Mouse (Mus musculus) layer of hippocampus, adult 8-10 months (tissue): ENCODE data around the gene Actc1. TPM values are rescaled to one million over a fixed set of nuclear protein-coding genes. Genes with fewer than 3 reads are reported as not detected.
A peak's percentile ranks its signal among the peaks of the same experiment; 100 is the strongest.

Experiments
- DNase-seq, 2 experiments: peaks; one replicate each; pipeline ENCODE4 v3.0.0; 2022; ENCODE audit warnings: low spot score in 2 of 2
- total RNA-seq, 4 experiments: library from RNA; stranded (reverse); gene quantifications; 2 replicates each; pipeline ENCODE4 v1.2.4; 2022

Gene Actc1
- total RNA-seq, 4 experiments from 2014 or later = 1.6 TPM; not detected in 3

- no peak for DNase-seq
Observed at GRCm38 (mm10) chr2:114051111-114051870, 2.1 kb downstream of the Actc1 start.

GRCm38 (mm10) chr2:114050150-114050549 lies 3.2 kb downstream of the Actc1 start:
- no peak for DNase-seq

DNA sequence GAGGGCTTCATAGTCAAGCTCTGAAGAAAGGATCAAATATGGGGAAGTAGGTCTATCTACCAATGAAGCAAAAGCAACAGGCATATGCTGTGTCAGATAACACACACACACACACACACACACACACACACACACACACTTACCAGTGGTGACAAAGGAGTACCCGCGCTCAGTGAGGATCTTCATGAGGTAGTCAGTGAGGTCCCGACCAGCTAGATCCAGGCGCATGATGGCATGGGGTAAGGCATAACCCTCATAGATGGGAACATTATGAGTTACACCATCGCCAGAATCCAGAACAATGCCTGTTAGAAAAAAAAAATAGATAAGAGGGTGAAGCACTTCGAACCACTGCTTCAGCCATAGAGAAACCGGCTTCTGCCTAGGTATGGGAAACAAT lies 4.0 kb downstream of the Actc1 start:
- DNase-seq = no peak

DNA sequence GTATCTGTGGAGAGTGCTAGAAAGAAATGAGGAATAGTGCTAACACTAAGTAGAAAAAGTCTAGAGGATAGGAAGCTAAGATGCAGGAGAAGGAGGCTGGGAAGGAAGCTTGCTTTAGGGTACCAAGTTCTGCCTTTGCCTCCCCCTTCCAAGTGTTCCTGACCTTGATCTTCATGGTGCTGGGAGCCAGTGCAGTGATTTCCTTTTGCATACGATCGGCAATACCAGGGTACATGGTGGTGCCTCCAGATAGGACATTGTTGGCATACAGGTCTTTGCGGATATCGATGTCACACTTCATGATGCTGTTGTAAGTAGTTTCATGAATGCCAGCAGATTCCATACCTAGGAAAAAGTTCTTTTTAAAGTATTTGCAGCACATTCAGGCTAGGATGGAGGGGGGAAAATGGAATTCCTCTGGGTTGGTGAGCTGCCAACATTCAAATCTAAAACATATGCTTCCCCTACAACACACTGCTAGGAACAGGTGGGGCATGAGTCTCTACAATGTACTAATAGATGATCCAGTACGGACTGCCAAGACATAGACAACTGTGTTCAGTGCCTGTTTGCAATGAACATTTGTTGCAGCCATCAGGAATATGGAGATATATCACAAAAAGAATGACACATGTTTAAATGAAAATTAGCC lies 5.3 kb downstream of the Actc1 start:
- DNase-seq = peak in 1 of 2 experiments; percentile 13

DNA sequence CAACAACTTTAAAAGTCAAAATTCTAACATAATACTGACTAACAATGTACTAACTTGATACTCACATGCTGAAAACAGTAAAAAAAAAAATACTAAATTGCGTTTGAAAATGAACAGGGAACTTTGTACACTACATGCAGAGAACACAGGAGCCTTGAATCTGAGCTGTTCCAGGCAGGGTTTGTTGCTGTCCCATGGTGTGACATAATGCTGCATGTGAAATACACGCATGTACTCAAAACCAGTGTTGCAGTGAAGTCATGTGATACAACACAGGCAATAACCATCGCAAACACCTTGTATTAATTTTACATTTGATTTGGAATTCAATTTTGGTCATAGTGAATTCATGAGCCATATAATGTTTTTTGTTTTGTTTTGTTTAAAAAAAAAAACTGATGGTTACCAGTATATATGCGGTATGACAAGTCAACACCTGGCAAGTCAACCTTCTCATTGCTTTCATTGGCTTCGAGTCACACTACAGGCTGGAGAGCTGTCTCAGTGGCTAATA lies 7.1 kb downstream of the Actc1 start:
- DNase-seq = no peak

DNA sequence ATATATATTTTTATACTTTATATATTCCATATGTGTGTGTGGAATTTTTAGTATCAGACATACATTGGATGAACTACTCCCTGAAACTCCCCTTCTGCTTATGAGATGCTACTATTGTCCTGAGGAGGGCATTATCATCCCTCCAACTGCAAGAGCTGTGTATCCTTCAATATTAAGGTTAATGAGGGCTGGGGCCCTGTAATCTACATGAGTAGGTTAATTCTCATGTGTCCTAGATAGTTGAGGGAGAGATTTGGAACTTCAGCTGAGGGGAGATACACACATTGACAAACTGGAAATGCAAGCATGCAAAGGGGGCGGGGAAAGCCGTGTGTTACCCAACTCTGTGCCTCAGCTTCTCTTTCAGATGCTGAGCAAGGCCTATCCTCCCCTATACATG lies 15.4 kb downstream of the Actc1 start:
- no peak for DNase-seq

- no peak for DNase-seq
Observed at GRCm38 (mm10) chr2:114032259-114032658, 21.1 kb downstream of the Actc1 start.

- no peak for DNase-seq
Observed at GRCm38 (mm10) chr2:114023383-114023782, 30.0 kb downstream of the Actc1 start.

- no peak for DNase-seq
Observed at GRCm38 (mm10) chr2:114020210-114020563, 33.2 kb downstream of the Actc1 start.

DNA sequence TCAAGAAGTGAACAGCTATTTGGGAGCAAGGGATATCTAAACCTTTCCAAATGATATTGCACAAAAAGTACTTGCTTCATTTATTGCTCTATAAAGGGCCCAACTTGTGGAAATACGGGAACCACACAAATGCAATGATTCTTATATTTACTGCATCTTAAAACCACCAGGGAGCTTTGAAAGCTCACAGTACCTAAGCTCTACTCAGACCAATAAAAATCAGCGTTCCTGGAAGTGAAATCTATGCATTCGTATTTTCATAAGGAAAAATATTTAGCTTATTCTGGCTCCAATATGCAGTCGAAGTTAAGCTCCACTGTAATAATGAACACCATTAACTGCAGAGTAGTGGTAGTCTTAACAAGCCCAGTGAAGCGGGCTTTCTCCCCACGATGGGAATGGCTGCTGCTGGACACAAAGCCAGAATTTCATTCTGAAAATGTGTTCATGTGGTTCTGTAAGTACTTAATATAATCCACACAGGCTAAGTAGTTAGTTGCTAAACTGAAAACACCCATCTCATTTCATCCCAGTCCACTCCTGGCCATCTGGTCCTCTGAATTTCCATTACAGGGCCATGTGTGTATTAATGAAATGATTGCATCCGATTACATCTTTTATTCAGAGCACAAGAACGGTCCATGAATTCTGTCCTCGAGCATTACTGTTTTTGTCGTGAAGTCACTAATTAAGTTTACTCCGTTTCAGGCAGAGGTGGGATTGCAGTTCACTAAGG lies 33.7 kb downstream of the Actc1 start:
- DNase-seq = no peak

DNA sequence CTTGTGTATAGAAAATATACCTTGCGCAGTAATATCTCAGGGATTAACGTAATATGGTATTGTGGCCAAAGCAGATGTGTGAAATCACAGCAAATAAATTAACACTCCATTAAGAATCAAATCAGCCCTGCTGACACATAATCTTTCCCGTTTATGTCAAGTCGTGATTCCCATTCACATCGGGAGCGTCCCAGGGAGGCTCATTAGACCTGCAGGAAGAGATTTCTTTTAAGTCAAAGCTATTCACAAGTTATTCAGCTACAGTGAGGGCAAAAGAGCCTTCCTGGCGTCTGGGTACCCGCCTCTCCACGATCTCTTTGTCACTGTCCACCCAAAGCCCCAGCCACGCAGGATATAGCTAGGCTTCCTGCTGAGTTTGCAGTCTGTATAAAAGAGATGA lies 35.2 kb downstream of the Actc1 start:
- no peak for DNase-seq

DNA sequence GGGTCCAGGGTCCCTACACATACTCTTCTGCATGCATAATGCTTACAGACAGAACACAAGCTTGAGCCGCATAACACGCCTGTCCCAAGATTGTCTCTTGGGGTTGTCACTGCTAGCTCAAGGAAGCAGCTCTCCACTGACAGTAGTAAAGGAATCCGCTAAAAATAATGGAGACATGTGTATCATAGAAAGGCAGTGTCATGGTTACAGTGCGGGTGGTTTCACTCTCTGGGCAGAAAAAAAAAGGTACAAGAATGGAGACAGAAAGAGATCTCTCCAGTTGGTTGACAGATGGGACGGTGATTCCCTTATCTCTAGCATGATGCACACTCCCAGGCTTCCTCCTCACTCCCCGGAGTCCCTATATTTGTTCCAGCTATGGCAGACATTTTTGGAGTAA lies 38.5 kb downstream of the Actc1 start:
- no peak for DNase-seq

DNA sequence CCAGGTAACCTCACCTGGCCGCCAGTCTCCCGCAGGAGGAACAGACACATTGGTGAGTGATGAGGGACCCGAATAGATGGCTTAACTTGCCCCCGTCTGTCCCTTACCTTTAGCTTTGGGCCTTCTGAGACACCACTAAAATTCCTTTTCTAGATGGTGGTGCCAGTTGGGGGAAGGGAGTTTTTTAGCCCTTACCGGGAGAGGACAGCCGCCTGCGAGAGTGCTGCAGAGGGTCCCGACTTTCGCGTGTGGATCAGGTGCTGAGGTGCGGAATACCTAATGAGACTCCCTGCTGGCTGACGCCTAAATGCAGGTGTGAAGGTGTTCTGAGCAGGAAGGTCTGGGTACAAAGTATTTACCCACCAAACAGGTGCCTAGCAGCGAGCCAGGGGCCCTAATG lies 39.5 kb downstream of the Actc1 start:
- no peak for DNase-seq

DNA sequence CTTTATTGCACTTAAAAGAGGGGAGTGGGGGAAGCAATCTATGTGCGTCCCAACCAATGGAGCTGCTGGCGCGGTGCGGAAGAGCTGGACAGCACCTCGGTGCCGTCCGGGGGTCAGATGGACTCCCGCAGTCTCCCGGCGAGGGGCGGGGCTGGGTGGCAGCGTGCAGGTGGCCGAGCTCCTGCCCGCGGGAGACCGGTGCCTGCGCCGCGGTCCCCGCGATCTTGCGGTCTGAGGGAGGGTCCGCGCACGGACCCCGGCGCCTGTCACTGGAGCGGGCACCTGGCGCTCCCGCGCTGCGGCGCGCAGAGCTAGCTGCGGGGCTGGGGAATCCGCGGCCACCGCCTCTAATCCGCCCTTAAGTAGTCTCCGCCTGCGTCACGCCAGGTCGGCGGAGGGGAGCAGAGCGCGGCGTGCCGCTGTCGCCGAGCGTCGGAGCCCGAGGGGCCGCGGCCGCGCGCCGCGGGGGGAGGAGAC lies 40.0 kb downstream of the Actc1 start, which contains the start of gene Gjd2:
Gene Gjd2 (minus strand): TSS at position 325 of the 477 bp plus-strand sequence.
- DNase-seq = no peak

DNA sequence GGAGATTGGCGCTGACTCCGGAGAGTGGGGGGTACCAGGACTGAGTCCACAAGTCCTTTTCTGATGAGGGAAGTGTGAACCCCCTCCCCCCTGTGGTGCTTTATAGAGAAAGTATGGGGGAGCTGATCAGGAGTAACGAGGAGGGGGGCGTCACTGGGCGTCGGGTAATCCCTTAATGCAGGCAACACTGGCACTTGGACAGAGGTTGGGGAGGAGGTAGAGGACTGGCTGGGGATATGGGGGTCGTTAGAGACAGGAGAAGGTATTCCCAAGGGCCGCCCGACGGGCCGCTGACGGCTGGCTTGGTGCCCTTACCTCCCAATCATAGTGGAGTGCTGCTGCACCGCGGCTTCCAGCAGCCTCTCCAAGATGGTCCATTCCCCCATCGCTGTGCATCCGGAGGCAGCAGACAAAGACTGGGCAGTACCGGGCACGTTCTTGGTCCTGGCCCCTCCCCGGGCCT lies 40.6 kb downstream of the Actc1 start:
- no peak for DNase-seq

- DNase-seq = no peak
Observed at GRCm38 (mm10) chr2:114011838-114012237, 41.5 kb downstream of the Actc1 start.

- no peak for DNase-seq
Observed at GRCm38 (mm10) chr2:114008321-114008720, 45.0 kb downstream of the Actc1 start.

DNA sequence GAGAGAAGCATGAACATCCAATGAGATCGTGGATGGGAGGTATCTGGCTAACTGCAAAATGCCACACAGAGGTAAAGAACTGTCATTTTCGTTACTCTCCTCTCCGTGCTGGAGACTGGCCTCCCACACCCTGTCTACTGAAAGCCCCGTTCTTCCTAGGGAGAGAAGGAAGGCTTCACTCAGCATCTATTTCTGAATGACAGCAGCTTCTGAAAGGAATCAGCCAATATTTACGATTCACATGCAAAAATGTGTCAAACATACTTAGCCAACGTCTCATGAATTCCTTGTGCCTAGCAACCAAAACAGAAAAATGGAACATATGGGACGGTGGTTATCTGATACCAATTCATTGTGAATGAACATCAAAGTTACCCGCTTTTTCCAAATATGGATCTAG lies 55.9 kb downstream of the Actc1 start:
- no peak for DNase-seq
